Mouse (Mus musculus) bone marrow macrophage, adult 2 months (primary cell): Measurements from ENCODE around the gene Plcd3.

Experiments
- CTCF ChIP-seq: IDR thresholded peaks from 2 replicates; pipeline ENCODE4 v1.5.1; 2012; ENCODE audit warnings: low read depth, mild to moderate bottlenecking, low read length, moderate library complexity
- POLR2A ChIP-seq: IDR thresholded peaks from 2 replicates; pipeline ENCODE4 v1.6.1; 2012; ENCODE audit warnings: mild to moderate bottlenecking, low read depth, low read length, borderline replicate concordance

GRCm38 (mm10) chr11:103131701-103132575 is 30.5 kb upstream of the Plcd3 start, which contains the start of gene Hexim2:
- TF ChIP-seq CTCF (no peak), POLR2A (peak; percentile 45; the same call in 1 of the 2 replicates)
